Mouse (Mus musculus): Measurements from ENCODE around the gene Ap5m1.
"Not testable (repeated sequence)": the region's sequence is repeated elsewhere in the genome, so short reads cannot be mapped to it uniquely, and the experiment has no call there.

Ap5m1 gene

GRCm38 (mm10) chr14:49065529-49066273, at the start of gene Ap5m1:
Gene Ap5m1, plus strand, starts transcription at chr14:49066097.
- peak; percentile 35 for DNase-seq (ENCODE audit: low read depth, low spot score)

DNA sequence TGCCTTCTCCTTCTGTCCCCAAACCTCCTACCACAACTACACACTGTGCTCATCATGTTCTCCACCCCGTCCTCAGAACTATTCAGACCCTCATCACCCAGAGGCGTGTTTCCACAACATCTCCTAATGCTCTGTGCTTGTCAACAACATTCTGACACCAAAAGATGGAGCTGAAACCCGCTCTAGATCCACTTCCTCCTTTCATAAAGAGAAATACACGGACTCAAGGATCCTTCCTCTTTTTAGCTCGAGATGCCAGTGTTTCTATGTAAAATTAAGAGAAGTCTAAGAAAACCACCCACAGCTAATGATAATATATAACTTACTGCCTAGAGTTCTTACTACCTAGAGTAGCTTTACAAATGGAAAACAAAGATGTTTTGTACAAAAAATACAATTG, 46.1 kb upstream of the Ap5m1 start:
- DNase-seq (ENCODE audit: low read depth, low spot score) = no peak

DNA sequence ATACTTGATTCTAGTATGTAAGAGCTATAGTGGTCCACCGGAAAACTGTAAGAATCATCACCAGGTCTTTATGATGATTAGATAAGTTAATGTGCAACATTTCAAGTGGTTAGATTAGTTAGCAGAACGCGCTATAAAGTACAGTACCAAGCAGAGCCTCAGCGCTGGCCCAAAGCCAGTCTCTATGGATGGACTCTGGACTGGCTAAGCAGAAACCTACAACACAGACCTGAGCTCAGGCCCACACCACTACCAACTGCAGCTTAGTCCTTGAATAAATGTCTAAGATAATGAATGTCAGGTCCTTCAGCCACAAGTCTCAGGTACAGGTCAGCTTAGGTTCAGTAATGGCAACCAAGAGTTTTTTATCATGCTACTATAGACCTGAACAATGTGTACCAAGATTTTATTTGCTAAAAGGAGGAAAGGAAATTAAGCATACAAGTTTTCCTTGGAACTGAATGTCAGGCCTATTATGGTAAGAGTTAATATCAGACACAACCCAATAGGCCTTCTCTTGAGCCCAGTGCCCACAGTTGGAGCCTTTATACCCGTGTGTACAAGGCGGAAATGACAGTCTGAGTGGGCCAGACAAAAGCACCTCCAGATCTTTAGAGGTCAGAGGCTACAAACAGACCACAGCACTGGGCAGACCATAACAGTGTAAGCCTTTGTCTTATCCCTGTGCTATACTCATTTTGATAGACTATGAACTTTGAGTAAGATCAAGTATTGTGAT, 38.7 kb upstream of the Ap5m1 start:
- no peak for DNase-seq (ENCODE audit: low read depth, low spot score)

GRCm38 (mm10) chr14:49027779-49028368, 38.0 kb upstream of the Ap5m1 start:
- DNase-seq (ENCODE audit: low read depth, low spot score) = no peak

DNA sequence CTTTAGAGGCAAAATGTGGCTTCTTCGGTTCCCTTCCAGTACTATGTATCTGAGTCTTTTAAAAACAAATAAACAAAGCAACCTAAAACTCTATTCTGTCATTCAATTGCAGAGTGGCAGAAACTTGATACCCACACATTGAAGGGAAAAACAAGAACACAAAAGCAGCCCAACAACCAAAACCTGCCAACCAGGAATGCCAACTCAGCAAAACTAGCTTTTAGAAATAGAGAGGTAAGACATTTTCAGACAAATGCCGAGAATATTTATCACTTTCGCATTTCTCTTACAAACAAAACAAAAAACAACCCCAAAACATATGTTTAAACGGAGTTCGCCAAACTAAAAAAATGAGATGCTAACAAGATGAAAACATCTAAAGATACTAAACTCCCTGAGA, 36.9 kb upstream of the Ap5m1 start:
- no peak for DNase-seq (ENCODE audit: low read depth, low spot score)

- peak; percentile 60 for DNase-seq (ENCODE audit: low read depth, low spot score)
These were observed 20.3 kb upstream of the Ap5m1 start for GRCm38 (mm10) chr14:49045610-49046009.

- DNase-seq (ENCODE audit: low read depth, low spot score) = no peak
These were observed 16.4 kb upstream of the Ap5m1 start for GRCm38 (mm10) chr14:49049492-49049891.

GRCm38 (mm10) chr14:49063838-49064237, 2.1 kb upstream of the Ap5m1 start:
- DNase-seq (ENCODE audit: low read depth, low spot score) = no peak

GRCm38 (mm10) chr14:49066274-49066823, 452 bp downstream of the Ap5m1 start, which contains the start of gene Exoc5:
Gene Exoc5, minus strand, starts transcription at chr14:49066653.
- peak; percentile 99 for DNase-seq (ENCODE audit: low read depth, low spot score)

GRCm38 (mm10) chr14:49072837-49073236, 6.9 kb downstream of the Ap5m1 start:
- DNase-seq (ENCODE audit: low read depth, low spot score) = peak; percentile 47

GRCm38 (mm10) chr14:49073896-49074295, 8.0 kb downstream of the Ap5m1 start:
- DNase-seq (ENCODE audit: low read depth, low spot score) = peak; percentile 70

DNA sequence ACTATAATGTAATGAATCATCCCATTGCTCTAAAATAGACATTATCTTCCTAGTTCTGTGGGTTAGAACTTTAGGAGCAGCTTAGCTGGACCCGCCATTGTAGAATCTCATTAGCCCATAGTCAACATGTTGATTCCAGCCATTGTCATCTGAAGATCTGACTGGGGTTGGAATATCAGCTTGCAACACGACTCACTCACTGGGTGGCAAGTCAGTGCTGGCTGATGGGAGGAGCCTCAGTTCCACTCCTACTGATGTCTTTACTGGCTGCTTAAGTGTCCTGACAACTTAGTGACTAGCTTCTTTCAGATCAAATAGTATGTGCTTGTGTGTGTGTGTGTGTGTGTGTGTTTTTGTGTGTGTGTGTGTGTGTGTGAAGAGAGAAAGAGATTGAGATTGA, 8.5 kb downstream of the Ap5m1 start:
- no peak for DNase-seq (ENCODE audit: low read depth, low spot score)

DNA sequence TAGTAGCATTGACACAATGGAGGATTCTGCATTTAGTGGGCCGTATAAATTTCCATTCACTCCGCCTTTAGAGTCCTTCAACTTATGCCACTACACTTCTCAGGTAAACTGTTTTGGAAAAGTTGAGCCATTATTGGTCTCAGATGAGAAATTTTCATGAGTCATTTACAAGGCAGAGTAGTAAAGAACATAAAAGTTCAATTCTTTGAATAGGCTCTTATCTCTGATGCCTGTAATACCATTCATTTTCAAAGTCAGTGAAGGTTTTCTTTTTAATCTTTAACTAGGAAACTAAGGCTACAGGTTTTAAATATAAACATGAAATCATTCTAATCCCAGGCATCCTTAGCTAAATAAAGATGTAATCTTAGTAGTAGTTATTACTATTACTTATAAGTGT, 12.9 kb downstream of the Ap5m1 start:
- DNase-seq (ENCODE audit: low read depth, low spot score) = no peak

GRCm38 (mm10) chr14:49086522-49086921, 20.6 kb downstream of the Ap5m1 start:
- DNase-seq (ENCODE audit: low read depth, low spot score) = no peak

DNA sequence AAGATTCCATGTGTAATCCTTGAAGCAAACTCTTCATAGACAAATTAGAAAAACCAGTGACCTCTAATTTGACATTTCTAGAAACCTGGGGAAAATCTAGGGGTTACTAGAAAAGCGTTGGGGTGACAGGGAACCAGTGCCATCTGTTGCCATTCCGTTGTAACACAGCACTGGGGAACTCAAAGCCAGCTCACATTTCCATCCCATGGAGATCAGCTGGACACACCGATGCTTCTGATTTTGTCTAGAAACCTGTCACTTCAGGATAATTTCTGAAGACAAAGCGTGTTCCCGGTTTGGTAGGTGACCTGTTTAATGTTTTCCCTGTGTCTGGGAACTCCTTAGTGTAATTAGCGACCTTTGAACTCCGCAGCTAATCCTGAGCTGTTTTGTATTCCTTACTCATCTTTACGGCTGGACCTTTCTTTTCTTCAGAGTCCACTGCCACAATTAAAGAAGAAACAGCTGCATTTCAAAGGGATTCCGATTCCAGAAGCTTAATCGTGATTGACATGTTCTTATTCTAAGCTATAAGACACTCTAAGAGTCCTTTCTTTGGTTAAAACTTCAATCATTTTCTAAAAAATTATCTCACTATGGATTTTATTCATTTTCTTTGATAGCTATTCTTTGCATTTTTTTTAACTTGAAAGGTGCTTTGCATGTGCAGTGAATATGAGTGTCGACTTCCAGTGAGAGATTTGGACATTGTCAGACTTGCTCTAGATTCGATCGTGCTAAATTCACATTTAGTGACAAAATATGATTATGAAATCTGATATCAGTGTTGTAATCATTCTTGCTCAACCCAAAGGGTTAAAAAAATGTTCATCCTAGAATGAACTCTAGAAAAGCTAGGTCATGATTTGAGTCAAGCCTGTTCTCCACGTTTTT, 22.5 kb downstream of the Ap5m1 start:
- DNase-seq (ENCODE audit: low read depth, low spot score) = no peak

- no peak for DNase-seq (ENCODE audit: low read depth, low spot score)
These were observed 23.7 kb downstream of the Ap5m1 start for GRCm38 (mm10) chr14:49089461-49090058.

- DNase-seq (ENCODE audit: low read depth, low spot score) = no peak
These were observed 24.2 kb downstream of the Ap5m1 start for GRCm38 (mm10) chr14:49090102-49090501.

DNA sequence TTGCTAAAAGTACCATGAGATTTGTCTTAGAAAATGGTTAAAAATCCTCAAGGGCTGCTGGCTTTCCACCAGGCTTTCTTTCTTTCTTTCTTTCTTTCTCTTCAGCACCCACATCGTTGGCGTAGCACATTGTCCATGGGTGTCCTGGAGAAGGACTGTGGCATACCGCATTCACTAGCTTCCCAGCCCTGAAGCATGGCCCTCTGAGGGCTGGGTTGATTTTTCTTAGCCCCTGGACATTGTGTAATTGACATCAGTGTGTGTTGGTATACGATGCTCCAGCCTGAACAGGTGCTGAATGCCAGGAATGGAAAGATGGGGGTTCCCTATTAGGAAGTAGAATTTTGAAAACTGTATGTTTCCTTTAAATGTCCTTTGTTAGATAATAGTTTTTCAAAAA, 25.4 kb downstream of the Ap5m1 start:
- no peak for DNase-seq (ENCODE audit: low read depth, low spot score)

GRCm38 (mm10) chr14:49091755-49092154, 25.9 kb downstream of the Ap5m1 start:
- not testable (repeated sequence) for DNase-seq (ENCODE audit: low read depth, low spot score)

DNA sequence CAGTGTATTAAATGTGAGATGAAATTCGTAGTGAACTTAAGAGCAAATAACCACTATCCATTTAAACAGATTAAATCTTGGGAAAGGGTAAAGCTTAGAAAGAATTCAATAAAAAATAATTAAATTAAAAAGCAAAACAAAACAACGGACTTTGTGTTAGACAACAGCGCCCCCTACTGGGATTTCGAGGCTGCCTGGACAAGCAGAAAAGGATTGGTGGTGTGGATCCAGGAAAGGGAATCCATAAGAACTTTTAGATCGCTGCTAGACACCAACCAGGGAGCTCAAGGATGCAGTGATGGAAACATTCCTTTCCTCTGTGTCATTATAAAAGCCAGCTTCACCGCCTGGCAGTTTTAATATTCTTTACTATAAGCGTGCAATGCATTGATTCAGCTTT, 52.5 kb downstream of the Ap5m1 start:
- DNase-seq (ENCODE audit: low read depth, low spot score) = peak; percentile 77

GRCm38 (mm10) chr14:49121723-49122122, 55.8 kb downstream of the Ap5m1 start:
- no peak for DNase-seq (ENCODE audit: low read depth, low spot score)

Data from brain, adult 2 months (tissue).